Mouse (Mus musculus) liver, embryonic 18 days (tissue): Measurements from ENCODE around the gene Gm26661. TPM values are rescaled to one million over a fixed set of nuclear protein-coding genes. Genes with fewer than 3 reads are reported as not detected.

Source experiments
- polyA plus RNA-seq: library from polyadenylated mRNA; depleted of rRNA; stranded (reverse); fragments of >200 nt; gene quantifications from 2 replicates; pipeline ENCODE4 v1.2.3, GENCODE M21; 2012; rRNA removed

Gm26661 gene
- polyA plus RNA-seq, result not detected in 2 replicates

GRCm38 (mm10) chr14:7791532-7792159 lies at the start of gene Gm26661:
Gene Gm26661 (plus strand): TSS chr14:7791587.

DNA sequence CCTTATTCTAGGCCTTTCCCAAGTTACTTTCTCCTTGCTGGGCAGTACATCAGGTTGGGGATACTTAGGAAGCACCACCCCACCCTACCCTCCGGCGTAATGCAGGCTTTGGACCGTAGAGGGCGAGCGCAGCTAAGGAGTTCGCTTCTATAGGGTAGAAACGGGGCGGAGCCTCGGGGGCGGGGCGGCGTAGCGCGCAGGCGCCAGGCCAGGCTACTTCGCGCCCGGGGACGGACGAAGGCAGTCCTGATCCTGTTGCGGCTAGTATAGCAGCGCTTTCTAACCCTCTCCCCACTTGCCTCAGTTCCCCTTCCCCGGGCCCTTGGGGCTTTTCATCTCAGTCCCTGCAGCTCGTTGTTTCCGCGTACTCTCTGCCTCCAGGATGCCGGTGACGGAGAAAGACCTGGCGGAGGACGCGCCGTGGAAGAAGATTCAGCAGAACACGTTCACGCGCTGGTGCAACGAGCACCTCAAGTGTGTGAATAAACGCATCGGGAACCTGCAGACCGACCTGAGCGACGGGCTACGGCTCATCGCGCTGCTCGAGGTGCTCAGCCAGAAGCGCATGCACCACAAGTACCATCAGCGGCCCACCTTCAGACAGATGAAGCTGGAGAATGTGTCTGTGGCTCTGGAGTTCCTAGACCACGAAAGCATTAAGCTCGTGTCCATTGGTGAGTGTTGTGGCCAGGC lies 26.5 kb downstream of the Gm26661 start, which contains the start of gene Flnb:
Flnb (plus strand) TSS at position 188 of the 693 bp plus-strand sequence.

Other genes starting within 250 kb of the Gm26661 start
- 0.01 TPM in 1 of 2 replicates, not detected in the other for gene Gm3558, start 223.0 kb upstream of the Gm26661 start, polyA plus RNA-seq
- gene Gm10338, start 196.0 kb upstream of the Gm26661 start, polyA plus RNA-seq, result not detected in 2 replicates
- gene Gm10128, start 147.6 kb upstream of the Gm26661 start, polyA plus RNA-seq, result not detected in 2 replicates
- gene Flnb, start 26.4 kb downstream of the Gm26661 start, polyA plus RNA-seq, result 4.3 and 5.1 TPM in 2 replicates
- not detected in 2 replicates for gene Gm45521, start 165.7 kb downstream of the Gm26661 start, polyA plus RNA-seq
- gene Dnase1l3, start 203.0 kb downstream of the Gm26661 start, polyA plus RNA-seq, result 3.6 and 3.9 TPM in 2 replicates
- gene Abhd6, start 211.3 kb downstream of the Gm26661 start, polyA plus RNA-seq, result 7.5 and 7.8 TPM in 2 replicates